Mouse (Mus musculus) heart, adult 2 months (tissue): ENCODE measurements around the gene Mc1r.
"Not testable (repeated sequence)": the region's sequence is repeated elsewhere in the genome, so short reads cannot be mapped to it uniquely, and the experiment has no call there.

Source experiments
- CTCF ChIP-seq: fragments of 200-600 bp; IDR thresholded peaks from 2 replicates; pipeline ENCODE4 v1.8.1; 2022; ENCODE audit warnings: antibody characterized with exemption, mild to moderate bottlenecking, moderate library complexity
- EP300 ChIP-seq: fragments of 200-500 bp; IDR thresholded peaks from 2 replicates; pipeline ENCODE4 v1.6.1; 2011; ENCODE audit warnings: low read depth, low read length, control low read depth; ENCODE audit not compliant: insufficient read depth
- POLR2A ChIP-seq: fragments of 200-500 bp; IDR thresholded peaks from 2 replicates; pipeline ENCODE4 v1.6.1; 2011; ENCODE audit warnings: mild to moderate bottlenecking, low read depth, low read length, control low read depth; ENCODE audit not compliant: insufficient read depth

GRCm38 (mm10) chr8:123433241-123433974, 26.5 kb downstream of the Mc1r start:
- not testable (repeated sequence) for TF ChIP-seq EP300, CTCF, POLR2A
